Mouse (Mus musculus): Measurements from ENCODE around the gene Cul4a. TPM values are rescaled to one million over a fixed set of nuclear protein-coding genes. Genes with fewer than 3 reads are reported as not detected.

Cul4a gene
- polyA plus RNA-seq, 1 experiment from 2014 or later = 74.6 TPM

DNA sequence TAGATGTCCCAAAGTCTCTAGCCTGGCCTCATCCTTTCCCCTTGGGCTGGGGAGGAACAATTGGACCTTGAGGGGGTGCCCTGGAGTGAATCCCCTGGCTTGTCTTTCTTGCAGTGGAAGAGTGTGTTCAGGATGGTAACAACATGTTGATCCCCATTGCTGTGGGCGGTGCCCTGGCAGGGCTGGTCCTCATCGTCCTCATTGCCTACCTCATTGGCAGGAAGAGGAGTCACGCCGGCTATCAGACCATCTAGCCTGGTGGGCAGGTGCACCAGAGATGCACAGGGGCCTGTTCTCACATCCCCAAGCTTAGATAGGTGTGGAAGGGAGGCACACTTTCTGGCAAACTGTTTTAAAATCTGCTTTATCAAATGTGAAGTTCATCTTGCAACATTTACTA is 68.9 kb downstream of the Cul4a start:
- WGBS = 96% methylated on average over 4 of the region's 4 CpGs
- no peaks in the 10 kb centered on the region for H3K27me3 ChIP-seq (ENCODE audit: control insufficient read depth, insufficient read depth, low read length)
- ATAC-seq (ENCODE audit: low FRiP score) (no peak), DNase-seq (ENCODE audit: low spot score) (no peak)
- H3K4me1 ChIP-seq (replicated peaks; ENCODE audit: control insufficient read depth, insufficient read depth, low read length) = no peaks in the 10 kb centered on the region
- no peak overlapping the region for H3K27ac ChIP-seq
- H3K36me3 ChIP-seq (replicated peaks; ENCODE audit: control insufficient read depth, insufficient read depth) = peaks cover 92% of the 10 kb centered on the region
- no peak overlapping the region for H3K4me2 ChIP-seq (replicated peaks)
- H3K9me3 ChIP-seq (ENCODE audit: control insufficient read depth, low read length) = no peaks in the 10 kb centered on the region
- H3K9ac ChIP-seq = no peak overlapping the region
- no peak overlapping the region for H3K4me3 ChIP-seq (replicated peaks; ENCODE audit: low read length)

DNA sequence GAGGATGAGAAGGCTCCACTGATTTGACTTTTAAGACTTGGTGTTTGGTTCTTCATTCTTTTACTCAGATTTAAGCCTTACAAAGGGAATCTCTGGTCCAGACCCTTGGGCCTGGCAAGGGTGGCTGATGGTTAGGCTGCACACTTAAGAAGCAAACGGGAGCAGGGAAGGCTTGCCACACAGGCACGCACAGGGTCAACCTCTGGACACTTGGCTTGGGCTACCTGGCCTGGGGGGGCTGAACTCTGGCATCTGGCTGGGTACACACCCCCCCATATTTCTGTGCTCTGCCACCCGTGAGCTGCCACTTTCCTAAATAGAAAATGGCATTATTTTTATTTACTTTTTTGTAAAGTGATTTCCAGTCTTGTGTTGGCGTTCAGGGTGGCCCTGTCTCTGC is 69.4 kb downstream of the Cul4a start:
- DNase-seq (ENCODE audit: low spot score) = no peak
- no peak for ATAC-seq (ENCODE audit: low FRiP score)
- Histone ChIP-seq H3K9me3 (ENCODE audit: control insufficient read depth, low read length) (no peaks in the 10 kb centered on the region), H3K36me3 (replicated peaks; ENCODE audit: control insufficient read depth, insufficient read depth) (peaks cover 86% of the 10 kb centered on the region), H3K27me3 (ENCODE audit: control insufficient read depth, insufficient read depth, low read length) (no peaks in the 10 kb centered on the region), H3K4me2 (replicated peaks) (no peak overlapping the region), H3K27ac (no peak overlapping the region), H3K4me1 (replicated peaks; ENCODE audit: control insufficient read depth, insufficient read depth, low read length) (no peaks in the 10 kb centered on the region), H3K9ac (no peak overlapping the region), H3K4me3 (replicated peaks; ENCODE audit: low read length) (no peak overlapping the region)
- WGBS = 93% methylated on average over 4 of the region's 4 CpGs

DNA sequence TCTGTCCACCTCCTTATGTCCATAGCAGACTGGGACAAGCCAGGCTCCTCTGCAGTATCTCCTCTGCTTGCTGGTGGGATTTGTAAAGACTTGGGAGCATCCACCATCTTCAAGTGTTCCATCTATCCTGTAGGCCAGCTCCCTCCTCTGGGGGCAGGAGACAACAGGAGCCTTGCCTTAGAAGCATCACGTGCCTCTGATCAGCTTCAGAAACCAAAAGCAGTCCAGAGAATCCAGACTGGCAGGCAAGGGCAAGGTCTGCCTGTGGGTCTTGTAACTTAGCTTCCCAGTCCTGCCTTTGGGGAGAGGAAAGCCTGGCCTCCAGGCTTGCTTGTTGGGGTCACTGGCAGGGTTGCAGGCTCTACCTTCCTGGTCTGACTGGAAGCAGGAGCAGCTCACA is 70.2 kb downstream of the Cul4a start:
- no peaks in the 10 kb centered on the region for H3K4me1 ChIP-seq (replicated peaks; ENCODE audit: control insufficient read depth, insufficient read depth, low read length)
- WGBS = 83% methylated on average over 1 of the region's 1 CpGs
- no peaks in the 10 kb centered on the region for H3K27me3 ChIP-seq (ENCODE audit: control insufficient read depth, insufficient read depth, low read length)
- ATAC-seq (ENCODE audit: low FRiP score) (no peak), DNase-seq (ENCODE audit: low spot score) (no peak)
- H3K9ac ChIP-seq = no peak overlapping the region
- no peak overlapping the region for H3K4me2 ChIP-seq (replicated peaks)
- H3K4me3 ChIP-seq (replicated peaks; ENCODE audit: low read length) = no peak overlapping the region
- no peaks in the 10 kb centered on the region for H3K9me3 ChIP-seq (ENCODE audit: control insufficient read depth, low read length)
- peaks cover 79% of the 10 kb centered on the region for H3K36me3 ChIP-seq (replicated peaks; ENCODE audit: control insufficient read depth, insufficient read depth)
- no peak overlapping the region for H3K27ac ChIP-seq

DNA sequence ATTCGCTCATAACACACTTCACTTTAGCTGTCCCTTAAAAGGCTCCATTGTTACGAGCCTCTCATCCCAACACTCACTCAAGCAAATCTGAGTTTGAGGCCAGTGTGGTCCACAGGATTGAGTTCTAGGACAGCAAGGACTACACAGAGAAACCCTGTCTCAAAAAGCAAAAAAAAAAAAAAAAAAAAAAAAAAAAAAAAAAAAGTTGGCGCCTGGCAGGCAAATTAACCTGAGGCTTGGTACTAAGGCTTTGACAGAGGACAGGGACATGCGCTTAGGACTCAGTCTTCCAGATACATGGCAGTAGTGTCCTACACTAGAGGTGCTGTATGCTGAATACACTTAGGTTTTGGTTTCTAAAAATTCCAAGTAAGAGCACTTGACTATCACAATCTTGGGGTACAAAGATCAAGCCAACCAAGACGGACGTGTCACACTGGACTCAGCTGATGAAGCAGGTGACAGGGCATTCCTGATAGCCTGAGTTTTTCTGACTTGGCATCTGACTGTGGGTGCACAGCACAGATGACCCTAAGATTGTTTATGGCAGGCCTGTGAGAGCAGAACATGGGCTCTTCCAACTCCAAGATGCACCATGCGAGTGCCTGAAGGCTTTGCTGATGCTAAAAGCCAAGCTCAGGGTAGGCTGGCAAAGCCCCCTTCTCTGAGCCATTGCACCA is 71.9 kb downstream of the Cul4a start:
- no peaks in the 10 kb centered on the region for H3K9me3 ChIP-seq (ENCODE audit: control insufficient read depth, low read length)
- no peak for DNase-seq (ENCODE audit: low spot score)
- H3K36me3 ChIP-seq (replicated peaks; ENCODE audit: control insufficient read depth, insufficient read depth) = peaks cover 62% of the 10 kb centered on the region
- no peaks in the 10 kb centered on the region for H3K27me3 ChIP-seq (ENCODE audit: control insufficient read depth, insufficient read depth, low read length)
- no peak overlapping the region for H3K27ac ChIP-seq
- no peak overlapping the region for H3K9ac ChIP-seq
- no peaks in the 10 kb centered on the region for H3K4me1 ChIP-seq (replicated peaks; ENCODE audit: control insufficient read depth, insufficient read depth, low read length)
- no peak overlapping the region for H3K4me2 ChIP-seq (replicated peaks)
- ATAC-seq (ENCODE audit: low FRiP score) = no peak
- H3K4me3 ChIP-seq (replicated peaks; ENCODE audit: low read length) = no peak overlapping the region
- WGBS = 95% methylated on average over 7 of the region's 7 CpGs

DNA sequence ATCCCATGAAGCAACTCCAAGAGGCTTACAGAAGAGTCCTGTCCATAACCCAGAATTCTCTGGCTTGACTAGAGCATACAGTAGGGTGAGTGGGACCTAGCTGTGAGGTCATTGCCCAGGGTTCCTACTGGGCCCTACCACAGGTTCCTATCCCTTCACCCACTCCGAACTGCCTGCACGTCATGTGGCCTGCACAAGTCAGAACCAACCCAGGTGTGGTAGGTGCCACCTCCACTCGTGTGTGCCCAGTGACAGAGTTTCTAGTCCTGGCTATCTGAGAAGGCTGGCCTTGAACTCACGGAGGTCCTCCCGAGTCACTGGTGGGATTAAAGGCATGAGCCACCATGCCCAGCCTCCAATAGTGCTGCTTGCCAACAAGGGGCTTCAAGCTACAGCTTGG is 72.7 kb downstream of the Cul4a start:
- no peaks in the 10 kb centered on the region for H3K4me1 ChIP-seq (replicated peaks; ENCODE audit: control insufficient read depth, insufficient read depth, low read length)
- 93% methylated on average over 5 of the region's 5 CpGs for WGBS
- no peak overlapping the region for H3K4me3 ChIP-seq (replicated peaks; ENCODE audit: low read length)
- no peak for ATAC-seq (ENCODE audit: low FRiP score)
- H3K9me3 ChIP-seq (ENCODE audit: control insufficient read depth, low read length) = no peaks in the 10 kb centered on the region
- H3K9ac ChIP-seq = no peak overlapping the region
- peaks cover 54% of the 10 kb centered on the region for H3K36me3 ChIP-seq (replicated peaks; ENCODE audit: control insufficient read depth, insufficient read depth)
- H3K27me3 ChIP-seq (ENCODE audit: control insufficient read depth, insufficient read depth, low read length) = no peaks in the 10 kb centered on the region
- H3K27ac ChIP-seq = no peak overlapping the region
- no peak for DNase-seq (ENCODE audit: low spot score)
- H3K4me2 ChIP-seq (replicated peaks) = no peak overlapping the region

DNA sequence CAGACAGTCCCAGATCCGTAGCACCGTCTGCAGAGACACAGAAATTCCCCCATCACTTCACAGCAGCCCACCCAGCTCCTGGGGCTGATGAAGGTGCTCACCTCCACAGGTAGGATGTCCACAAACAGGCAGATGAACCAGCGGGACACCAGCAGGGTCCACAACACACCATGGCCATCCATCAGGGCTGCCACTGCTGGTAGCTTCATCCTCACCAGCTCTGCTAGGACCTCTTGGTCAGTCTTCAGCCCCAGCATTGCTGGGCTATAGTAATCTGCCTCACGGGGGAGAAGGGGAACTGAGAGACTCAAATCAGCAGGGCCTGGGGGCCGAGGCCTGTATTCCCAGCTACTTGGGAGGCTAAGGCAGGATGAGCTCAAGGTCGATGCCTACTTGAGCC is 74.1 kb downstream of the Cul4a start:
- H3K4me1 ChIP-seq (replicated peaks; ENCODE audit: control insufficient read depth, insufficient read depth, low read length) = no peaks in the 10 kb centered on the region
- ATAC-seq (ENCODE audit: low FRiP score) (no peak), DNase-seq (ENCODE audit: low spot score) (no peak)
- no peak overlapping the region for H3K4me2 ChIP-seq (replicated peaks)
- no peak overlapping the region for H3K27ac ChIP-seq
- H3K9me3 ChIP-seq (ENCODE audit: control insufficient read depth, low read length) = no peaks in the 10 kb centered on the region
- H3K27me3 ChIP-seq (ENCODE audit: control insufficient read depth, insufficient read depth, low read length) = no peaks in the 10 kb centered on the region
- no peak overlapping the region for H3K9ac ChIP-seq
- peaks cover 40% of the 10 kb centered on the region for H3K36me3 ChIP-seq (replicated peaks; ENCODE audit: control insufficient read depth, insufficient read depth)
- 76% methylated on average over 6 of the region's 6 CpGs for WGBS
- H3K4me3 ChIP-seq (replicated peaks; ENCODE audit: low read length) = no peak overlapping the region

DNA sequence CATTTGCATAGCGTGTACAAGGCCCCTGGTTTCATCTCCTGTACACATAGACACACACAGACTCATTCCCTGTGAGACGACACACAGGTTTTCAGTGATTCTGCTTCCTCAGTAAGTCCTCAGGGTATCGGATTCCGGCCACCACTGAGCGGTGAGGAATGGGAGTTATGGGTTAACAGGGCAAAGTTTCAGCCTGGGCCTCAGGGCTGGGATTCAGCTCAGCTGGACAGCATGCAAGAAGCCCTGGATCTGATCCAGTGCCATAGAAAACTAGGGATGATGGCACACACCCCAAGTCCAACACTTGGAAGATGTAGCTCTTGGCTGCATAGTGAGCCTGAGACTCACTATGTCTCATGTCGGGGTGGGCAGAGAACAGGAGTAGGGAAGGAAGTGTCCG is 74.5 kb downstream of the Cul4a start:
- ATAC-seq (ENCODE audit: low FRiP score) = no peak
- no peaks in the 10 kb centered on the region for H3K9me3 ChIP-seq (ENCODE audit: control insufficient read depth, low read length)
- no peak overlapping the region for H3K4me3 ChIP-seq (replicated peaks; ENCODE audit: low read length)
- H3K36me3 ChIP-seq (replicated peaks; ENCODE audit: control insufficient read depth, insufficient read depth) = peaks cover 36% of the 10 kb centered on the region
- WGBS = 86% methylated on average over 7 of the region's 7 CpGs
- H3K4me2 ChIP-seq (replicated peaks) = no peak overlapping the region
- DNase-seq (ENCODE audit: low spot score) = no peak
- no peak overlapping the region for H3K27ac ChIP-seq
- no peaks in the 10 kb centered on the region for H3K27me3 ChIP-seq (ENCODE audit: control insufficient read depth, insufficient read depth, low read length)
- H3K4me1 ChIP-seq (replicated peaks; ENCODE audit: control insufficient read depth, insufficient read depth, low read length) = no peaks in the 10 kb centered on the region
- H3K9ac ChIP-seq = no peak overlapping the region

DNA sequence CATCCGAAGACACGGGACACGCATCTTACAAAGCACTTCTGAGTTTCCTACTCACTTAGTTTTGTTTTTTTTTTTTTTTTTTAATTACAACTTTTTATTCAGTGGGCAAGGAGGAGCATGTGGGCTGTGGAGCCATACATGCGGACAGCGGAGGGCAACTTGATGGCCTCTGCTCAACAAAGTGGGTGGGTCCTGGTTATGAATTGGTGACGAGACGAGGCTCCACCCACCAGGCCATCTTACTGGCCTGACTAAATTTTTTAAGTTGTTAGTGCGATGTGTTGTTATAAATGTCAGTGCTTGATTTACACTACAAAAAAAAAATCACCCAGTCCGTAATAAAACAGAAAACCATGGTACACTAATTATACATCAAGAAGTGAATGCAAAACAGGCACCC is 75.0 kb downstream of the Cul4a start:
- Histone ChIP-seq H3K4me1 (replicated peaks; ENCODE audit: control insufficient read depth, insufficient read depth, low read length) (no peaks in the 10 kb centered on the region), H3K9me3 (ENCODE audit: control insufficient read depth, low read length) (no peaks in the 10 kb centered on the region), H3K27ac (no peak overlapping the region), H3K27me3 (ENCODE audit: control insufficient read depth, insufficient read depth, low read length) (no peaks in the 10 kb centered on the region), H3K9ac (no peak overlapping the region), H3K4me2 (replicated peaks) (no peak overlapping the region), H3K36me3 (replicated peaks; ENCODE audit: control insufficient read depth, insufficient read depth) (peaks cover 31% of the 10 kb centered on the region), H3K4me3 (replicated peaks; ENCODE audit: low read length) (no peak overlapping the region)
- ATAC-seq (ENCODE audit: low FRiP score) (no peak), DNase-seq (ENCODE audit: low spot score) (no peak)
- WGBS = 87% methylated on average over 9 of the region's 9 CpGs

DNA sequence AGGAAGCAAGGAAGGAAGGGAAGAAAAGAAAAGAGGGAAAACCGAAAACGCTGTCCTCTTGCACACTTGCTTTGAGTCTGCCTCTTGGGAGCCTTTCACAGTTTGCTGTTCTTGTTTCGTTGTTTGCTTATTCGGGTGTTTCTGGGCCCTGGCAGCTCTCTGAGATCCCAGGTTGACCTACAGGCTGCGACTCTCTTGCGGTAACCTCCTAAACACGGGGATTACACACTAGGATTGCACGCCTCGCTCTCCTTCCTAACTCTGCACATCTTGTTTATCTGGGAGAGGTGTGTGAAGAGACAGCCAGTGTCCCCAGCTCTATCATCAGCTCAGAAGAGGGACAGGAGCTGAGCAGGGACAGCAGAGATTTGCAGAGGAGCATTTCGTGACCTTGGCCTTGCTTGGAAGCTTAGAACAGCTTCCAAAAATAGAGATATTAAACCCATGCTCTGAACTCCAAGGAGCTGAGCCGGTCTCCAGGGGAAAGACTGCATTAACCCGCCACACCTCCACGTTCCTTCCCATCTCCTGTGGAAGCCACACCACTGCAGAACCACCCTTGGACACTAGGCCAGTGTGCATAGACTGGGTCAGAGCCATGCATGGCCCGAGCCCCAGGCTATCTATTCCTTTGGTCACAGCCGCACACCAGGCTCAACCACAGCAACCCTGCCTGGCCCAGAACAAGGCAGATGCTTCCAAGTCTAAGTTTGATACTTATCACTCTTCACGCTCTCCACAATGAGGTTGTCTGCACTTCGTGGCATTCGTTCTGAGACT is 75.7 kb downstream of the Cul4a start:
- 84% methylated on average over 18 of the region's 18 CpGs for WGBS

More for the DNA sequence above, 75.7 kb downstream of the Cul4a start:
- Histone ChIP-seq H3K4me1 (replicated peaks; ENCODE audit: control insufficient read depth, insufficient read depth, low read length) (no peaks in the 10 kb centered on the region), H3K27me3 (ENCODE audit: control insufficient read depth, insufficient read depth, low read length) (no peaks in the 10 kb centered on the region), H3K9me3 (ENCODE audit: control insufficient read depth, low read length) (no peaks in the 10 kb centered on the region), H3K4me2 (replicated peaks) (no peak overlapping the region), H3K27ac (no peak overlapping the region), H3K4me3 (replicated peaks; ENCODE audit: low read length) (no peak overlapping the region), H3K36me3 (replicated peaks; ENCODE audit: control insufficient read depth, insufficient read depth) (peaks cover 27% of the 10 kb centered on the region), H3K9ac (no peak overlapping the region)
- no peak for ATAC-seq (ENCODE audit: low FRiP score)
- DNase-seq (ENCODE audit: low spot score) = no peak
